Mouse (Mus musculus) layer of hippocampus, postnatal 10 days (tissue): ENCODE measurements around the gene Car1. TPM values are rescaled to one million over a fixed set of nuclear protein-coding genes. Genes with fewer than 3 reads are reported as not detected.
"Not testable (repeated sequence)": the region's sequence is repeated elsewhere in the genome, so short reads cannot be mapped to it uniquely, and the experiment has no call there.

Experiments used
- DNase-seq, 2 experiments: peaks; one replicate each; pipeline ENCODE4 v3.0.0; 2021; ENCODE audit warnings: low spot score in 2 of 2
- total RNA-seq, 2 experiments: library from RNA; stranded (reverse); gene quantifications; 2 replicates each; pipeline ENCODE4 v1.2.3; 2021

Gene Car1
- total RNA-seq, 2 experiments from 2014 or later, result not detected

DNA sequence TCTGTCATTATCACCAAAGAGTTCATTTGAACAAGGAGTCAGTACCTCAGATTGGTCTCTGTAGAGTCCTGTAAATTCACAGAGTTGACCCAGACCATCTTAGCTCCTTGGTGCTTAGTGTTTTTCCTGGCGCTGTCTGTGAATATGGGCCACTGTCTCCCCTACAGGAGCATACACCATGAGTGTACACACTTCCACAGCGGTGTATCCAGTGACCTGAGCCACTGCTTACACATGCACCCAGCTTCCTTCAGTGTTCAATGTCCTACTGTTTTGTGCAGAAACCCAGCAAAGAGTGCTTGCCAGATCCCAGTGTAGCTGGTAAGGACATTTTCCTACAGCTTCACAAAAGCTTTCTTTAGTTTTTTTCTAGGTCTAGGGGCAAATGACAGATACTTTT, 22.8 kb downstream of the Car1 start:
- DNase-seq, result no peak

DNA sequence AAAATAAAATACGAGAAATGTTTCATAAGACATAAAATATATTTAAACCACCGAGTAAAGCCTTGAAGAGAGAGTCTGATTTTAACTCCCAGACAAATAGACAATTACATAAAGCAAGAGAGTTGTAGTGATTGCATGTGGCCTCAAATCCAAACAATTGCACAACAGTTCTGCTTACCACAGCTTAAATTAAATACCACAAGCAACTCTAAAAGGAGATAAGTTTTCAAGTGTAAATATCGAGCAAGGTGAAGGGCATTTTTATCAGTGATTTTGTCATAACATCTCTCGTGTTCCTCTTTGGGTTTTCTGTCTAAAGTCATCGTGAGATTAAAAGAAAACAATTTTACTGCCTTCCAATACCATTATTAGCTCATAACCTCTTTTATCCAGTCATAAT, 25.0 kb downstream of the Car1 start:
- DNase-seq, result not testable (repeated sequence)

DNA sequence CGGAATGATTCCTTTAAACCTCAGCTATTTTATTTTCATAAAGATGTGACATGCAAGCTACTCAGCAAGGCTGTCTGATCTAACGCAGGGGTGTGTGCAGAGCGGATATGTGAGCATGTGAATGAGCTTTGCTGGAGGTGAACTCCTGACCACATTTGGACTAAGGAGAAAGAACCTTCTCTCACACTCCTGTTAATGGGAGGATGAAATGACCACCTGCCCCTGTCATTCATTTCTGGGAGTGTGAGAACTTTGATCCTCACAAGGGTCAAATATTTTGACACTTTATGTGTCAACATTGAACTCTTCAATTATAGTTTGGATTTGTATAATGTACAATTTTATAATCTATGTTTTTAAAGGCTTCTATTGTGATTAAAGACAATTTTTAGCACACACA, 25.8 kb downstream of the Car1 start:
- not testable (repeated sequence) for DNase-seq

DNA sequence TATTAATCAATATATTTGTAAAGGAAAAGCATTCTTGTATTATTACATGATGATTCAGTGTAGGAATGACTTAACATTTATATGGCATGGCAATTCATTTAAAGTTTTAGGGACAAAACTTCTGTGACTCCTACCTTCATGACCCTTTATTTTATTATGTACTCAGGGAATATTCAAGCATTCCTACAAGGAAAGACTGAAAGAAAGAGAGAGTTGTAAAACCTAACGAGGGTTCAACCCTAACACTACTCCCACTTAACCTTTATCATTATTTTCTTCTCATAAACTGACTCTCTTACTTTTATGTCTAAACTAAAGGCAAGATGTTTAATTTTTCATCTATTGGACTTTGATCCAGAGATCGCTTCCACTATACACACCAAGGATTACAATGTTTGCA, 28.0 kb downstream of the Car1 start:
- DNase-seq, result no peak

DNA sequence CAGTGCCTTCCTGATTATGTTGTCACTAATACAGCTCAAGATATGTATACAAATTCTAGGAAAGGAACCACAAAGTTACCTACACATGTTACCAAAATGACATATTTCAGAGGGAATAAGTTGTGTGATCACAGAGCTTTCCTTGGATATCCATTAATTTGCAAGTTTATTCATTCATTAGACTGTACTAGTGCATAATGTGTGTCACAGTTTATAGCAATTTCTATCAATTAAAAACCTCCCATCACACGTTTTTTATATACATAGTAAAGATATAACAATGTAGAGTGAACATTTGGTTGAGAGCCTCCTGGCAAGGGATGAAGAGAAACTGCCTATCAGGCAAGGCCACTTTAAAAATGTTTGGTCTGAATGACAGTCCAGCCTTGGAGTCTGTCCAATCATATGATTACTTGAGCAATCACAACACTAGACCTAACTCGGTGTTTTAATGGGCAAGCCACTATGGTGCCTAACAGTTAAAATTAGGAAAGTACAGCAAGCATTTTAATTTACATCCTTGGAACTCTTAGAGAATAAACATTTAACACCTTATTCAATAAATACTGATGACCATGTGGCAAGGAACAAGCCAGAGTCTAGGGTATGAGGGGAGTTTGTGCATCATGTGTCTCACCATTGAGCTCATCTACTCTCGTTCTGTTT, 31.5 kb downstream of the Car1 start:
- DNase-seq, result not testable (repeated sequence)

DNA sequence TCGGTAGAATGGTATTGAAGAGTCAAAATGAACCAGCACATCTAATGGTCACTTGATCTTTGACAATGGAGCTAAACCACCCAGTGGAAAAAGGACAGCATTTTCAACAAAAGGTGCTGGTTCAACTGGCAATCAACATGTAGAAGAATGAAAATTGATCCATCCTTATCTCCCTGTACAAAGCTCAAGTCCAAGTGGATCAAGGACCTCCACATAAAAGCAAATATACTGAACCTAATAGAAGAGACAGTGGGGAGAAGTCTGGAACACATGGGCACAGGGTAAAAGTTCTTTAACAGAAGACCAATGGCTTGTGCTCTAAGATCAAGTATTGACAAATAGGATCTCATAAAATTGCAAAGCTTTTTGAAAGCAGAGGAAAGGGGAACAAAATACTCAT, 33.6 kb downstream of the Car1 start:
- DNase-seq, result not testable (repeated sequence)

DNA sequence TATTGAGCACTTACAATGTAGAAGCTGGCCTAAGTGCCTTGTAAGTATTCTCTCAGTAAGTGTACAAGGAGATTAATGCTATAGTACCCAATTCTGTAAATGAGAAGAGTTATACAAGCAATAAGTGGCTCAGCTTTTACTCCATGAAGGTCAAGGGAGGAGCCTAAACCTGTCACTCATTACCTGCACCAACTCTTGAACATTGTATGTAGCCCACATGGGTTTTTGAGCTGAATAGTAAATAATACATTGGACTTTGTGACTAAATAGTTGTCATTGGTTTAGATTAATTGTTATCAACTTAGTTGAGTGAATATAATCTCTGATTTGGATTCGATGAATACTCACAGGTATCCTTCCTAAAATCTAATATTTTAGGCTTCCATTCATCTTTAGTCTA, 35.7 kb downstream of the Car1 start:
- not testable (repeated sequence) for DNase-seq

DNA sequence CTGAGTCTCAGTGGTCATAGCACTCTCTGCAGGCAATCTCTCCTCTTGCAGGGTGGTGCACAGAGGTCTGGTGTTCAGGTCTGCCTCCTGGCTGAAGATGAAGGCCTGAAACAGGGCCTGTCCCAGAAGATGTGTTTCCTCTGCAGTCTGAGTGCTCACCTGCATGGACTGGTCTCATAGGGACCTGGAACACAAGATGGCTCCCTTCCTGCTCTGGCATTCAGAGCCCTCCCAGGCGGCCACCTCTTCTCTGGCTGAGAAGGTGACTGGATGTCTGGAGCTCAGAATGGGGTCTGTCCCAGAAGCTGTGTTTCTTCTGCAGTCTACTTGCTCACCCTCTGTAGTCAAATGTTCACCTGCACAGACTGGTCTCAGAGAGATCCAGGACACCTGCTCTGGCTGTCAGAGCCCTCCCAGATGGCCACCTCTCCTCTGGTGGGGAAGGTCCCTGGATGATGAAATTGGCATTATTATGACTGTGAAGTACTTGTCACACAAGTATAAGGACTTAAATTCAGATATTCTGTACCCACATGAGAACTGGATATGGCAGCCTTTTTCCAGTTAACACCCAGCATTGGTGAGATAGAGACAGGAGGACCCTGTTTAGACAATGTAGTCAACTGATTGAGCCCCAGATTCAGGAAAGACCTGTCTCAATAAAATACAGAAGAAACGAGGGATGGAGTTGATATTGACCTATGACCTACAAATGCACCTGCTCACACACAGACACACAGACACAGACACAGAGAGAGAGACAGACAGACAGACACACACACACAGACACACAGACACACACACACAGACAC, 43.2 kb downstream of the Car1 start:
- DNase-seq, result no peak

DNA sequence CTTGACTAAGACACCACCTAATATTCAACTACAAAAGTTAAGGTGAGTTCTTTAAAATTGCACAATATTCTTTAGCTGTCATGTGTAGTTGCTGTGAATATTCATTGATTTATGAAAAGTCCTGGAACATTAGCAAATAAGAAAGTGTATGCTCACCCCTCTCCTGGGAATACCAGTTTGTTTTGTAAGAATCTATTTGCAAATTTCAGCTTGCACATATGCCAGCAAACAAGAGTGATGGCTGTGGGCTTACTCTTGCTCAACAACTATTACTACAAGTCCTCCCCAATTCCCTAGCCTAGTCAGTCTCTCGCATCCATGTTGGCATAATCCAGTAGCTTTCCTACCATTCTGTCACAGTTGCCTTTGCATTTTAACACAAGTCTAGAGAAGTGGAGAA, 52.5 kb downstream of the Car1 start:
- no peak for DNase-seq

DNA sequence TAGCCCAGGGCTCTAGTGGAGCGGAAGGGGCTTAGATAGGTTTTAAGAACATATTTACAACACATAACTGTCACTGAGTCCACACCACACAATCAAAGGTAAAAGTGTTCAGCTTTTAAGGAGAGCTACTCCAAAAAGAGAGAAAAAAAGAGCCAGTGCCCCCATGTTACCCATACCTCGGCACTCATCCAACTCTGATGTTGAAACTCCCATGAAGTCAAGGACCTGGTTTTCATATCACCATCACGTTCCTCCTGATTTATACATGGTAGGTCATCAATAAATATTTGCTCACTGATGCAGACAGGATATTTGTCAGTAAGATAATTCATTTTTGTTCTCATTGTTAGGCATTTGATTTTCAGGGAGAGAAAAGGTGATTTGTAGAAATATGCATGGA, 62.1 kb downstream of the Car1 start:
- no peak for DNase-seq

DNA sequence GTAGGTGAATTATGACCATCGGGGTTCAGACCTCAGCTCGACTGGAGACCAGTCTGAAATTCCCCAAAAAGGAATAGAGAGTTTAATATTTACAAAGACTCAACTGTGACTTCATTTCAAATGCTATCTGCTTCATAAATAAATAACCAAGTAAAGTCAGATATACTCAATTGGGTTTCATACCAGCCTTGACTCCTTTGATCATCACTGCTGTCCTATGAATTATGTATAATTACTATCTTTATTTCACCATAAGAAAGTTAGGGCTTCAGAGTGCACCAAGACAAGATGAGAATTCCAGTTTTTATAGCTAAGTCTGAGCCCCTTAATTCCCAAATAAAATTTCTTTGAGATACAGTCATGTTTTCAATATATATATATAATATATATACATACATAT, 69.9 kb downstream of the Car1 start:
- DNase-seq, result no peak

DNA sequence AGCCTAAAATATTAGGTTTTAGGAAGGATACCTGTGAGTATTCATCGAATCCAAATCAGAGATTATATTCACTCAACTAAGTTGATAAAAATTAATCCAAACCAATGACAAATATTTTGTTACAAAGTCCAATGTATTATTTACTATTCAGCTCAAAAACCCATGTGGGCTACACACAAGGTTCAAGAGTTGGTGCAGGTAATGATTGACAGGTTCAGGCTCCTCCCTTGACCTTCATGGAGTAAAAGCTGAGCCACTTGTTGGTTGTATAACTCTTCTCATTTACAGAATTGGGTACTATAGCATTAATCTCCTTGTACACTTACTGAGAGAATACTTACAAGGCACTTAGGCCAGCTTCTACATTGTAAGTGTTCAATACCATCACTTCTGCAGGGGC, 80.7 kb downstream of the Car1 start:
- DNase-seq, result not testable (repeated sequence)

DNA sequence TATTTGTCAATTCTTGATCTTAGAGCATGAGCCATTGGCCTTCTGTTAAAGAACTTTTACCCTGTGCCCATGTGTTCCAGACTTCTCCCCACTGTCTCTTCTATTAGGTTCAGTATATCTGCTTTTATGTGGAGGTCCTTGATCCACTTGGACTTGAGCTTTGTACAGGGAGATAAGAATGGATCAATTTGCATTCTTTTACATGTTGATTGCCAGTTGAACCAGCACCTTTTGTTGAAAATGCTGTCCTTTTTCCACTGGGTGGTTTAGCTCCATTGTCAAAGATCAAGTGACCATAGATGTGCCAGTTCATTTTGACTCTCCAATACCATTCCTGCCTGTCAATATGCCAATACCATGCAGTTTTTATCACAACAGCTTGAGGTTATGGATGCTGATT, 82.7 kb downstream of the Car1 start:
- DNase-seq, result not testable (repeated sequence)

Other genes starting within 250 kb of the Car1 start
- gene 1810022K09Rik, start 197.1 kb downstream of the Car1 start, total RNA-seq, result 100 to 1,000 TPM; 104 to 131 TPM
- gene Car13, start 166.6 kb downstream of the Car1 start, total RNA-seq, result under 1 TPM; 0.41 to 0.80 TPM
- 1 to 10 TPM; 1.1 to 1.3 TPM for gene Car3, start 55.1 kb upstream of the Car1 start, total RNA-seq
- 10 to 100 TPM; 62.4 to 64.3 TPM for gene Car2, start 77.9 kb upstream of the Car1 start, total RNA-seq